ENCODE assay signal across 9 mouse cellular contexts in the genomic region with DNA sequence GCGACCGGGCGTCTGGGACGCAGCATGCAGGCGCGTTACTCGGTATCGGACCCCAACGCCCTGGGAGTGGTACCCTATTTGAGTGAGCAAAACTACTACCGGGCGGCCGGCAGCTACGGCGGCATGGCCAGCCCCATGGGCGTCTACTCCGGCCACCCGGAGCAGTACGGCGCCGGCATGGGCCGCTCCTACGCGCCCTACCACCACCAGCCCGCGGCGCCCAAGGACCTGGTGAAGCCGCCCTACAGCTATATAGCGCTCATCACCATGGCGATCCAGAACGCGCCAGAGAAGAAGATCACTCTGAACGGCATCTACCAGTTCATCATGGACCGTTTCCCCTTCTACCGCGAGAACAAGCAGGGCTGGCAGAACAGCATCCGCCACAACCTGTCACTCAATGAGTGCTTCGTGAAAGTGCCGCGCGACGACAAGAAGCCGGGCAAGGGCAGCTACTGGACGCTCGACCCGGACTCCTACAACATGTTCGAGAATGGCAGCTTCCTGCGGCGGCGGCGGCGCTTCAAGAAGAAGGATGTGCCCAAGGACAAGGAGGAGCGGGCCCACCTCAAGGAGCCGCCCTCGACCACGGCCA. TPM values are rescaled to one million over a fixed set of nuclear protein-coding genes. Genes with fewer than 3 reads are reported as not detected.
A peak's percentile ranks its signal among the peaks of the same experiment; 100 is the strongest.
DNase-seq lines count a peak whose midpoint lies in the region; ATAC-seq and TF ChIP-seq lines count a peak whose summit lies in the region.
"Had no signal": no experiment of that assay in that cellular context is flagged by ENCODE, and none has a peak within 500 bp of the region (broad histone marks: within the 10 kb centered on the region; RNA-seq: fewer than 3 reads in every experiment).

No protein-coding gene starts in this region.

- H3K4me1 ChIP-seq in heart, adult 2 months (ENCODE audit: control insufficient read depth, insufficient read depth, low read length): no peaks in the 10 kb centered on the region; the same call in 1 of the 2 replicates
- H3K4me1 ChIP-seq in heart, embryonic 16.5 days (ENCODE audit: control insufficient read depth, insufficient read depth, low read length): peaks cover 2% of the 10 kb centered on the region; the same call in 1 of the 2 replicates
- H3K4me1 ChIP-seq in liver, embryonic 12.5 days: peaks cover 10% of the 10 kb centered on the region

- H3K27ac ChIP-seq in heart, adult 2 months: peak overlapping the region; percentile 83
- peak overlapping the region; percentile 88 for H3K27ac ChIP-seq in heart, embryonic 16.5 days (ENCODE audit: low read length)
- H3K27ac ChIP-seq in liver, embryonic 12.5 days: peak overlapping the region; percentile 8; the same call in 1 of the 2 replicates
- H3K27ac ChIP-seq: macrophage had no signal

- no peak for TF ChIP-seq POLR2A in heart, adult 2 months (IDR thresholded peaks at IDR 0.05; ENCODE audit: insufficient read depth, low read depth, low read length)

- intact Hi-C loops in heart, adult 2 months (cut with DNase I): no loop called here

- H3K79me2 ChIP-seq in heart, adult 2 months (replicated peaks; ENCODE audit: control insufficient read depth, insufficient read depth, low read length): no peaks in the 10 kb centered on the region

- no peak for TF ChIP-seq CTCF in heart, adult 2 months (IDR thresholded peaks at IDR 0.05)

- H3K4me2 ChIP-seq in heart, embryonic 16.5 days (ENCODE audit: low read depth, low read length): peak overlapping the region; percentile 82
- H3K4me2 ChIP-seq in liver, embryonic 12.5 days: peak overlapping the region; percentile 71

- H3K9ac ChIP-seq in heart, adult 2 months (ENCODE audit: low read depth, low read length): peak overlapping the region; percentile 83
- peak overlapping the region; percentile 78 for H3K9ac ChIP-seq in heart, embryonic 16.5 days (ENCODE audit: low read length)
- H3K9ac ChIP-seq in liver, embryonic 12.5 days: peak overlapping the region; percentile 48

- H3K4me3 ChIP-seq in heart, adult 2 months: peak overlapping the region; percentile 77
- H3K4me3 ChIP-seq in heart, embryonic 16.5 days (ENCODE audit: low read length): peak overlapping the region; percentile 66
- peak overlapping the region; percentile 54 for H3K4me3 ChIP-seq in liver, embryonic 12.5 days

- WGBS in heart, adult 2 months: 3% methylated on average over 55 of the region's 55 CpGs
- WGBS in heart, embryonic 16.5 days: 1% methylated on average over 55 of the region's 55 CpGs
- WGBS in liver, embryonic 12.5 days (ENCODE audit: insufficient replicate concordance): under 1% methylated on average over 55 of the region's 55 CpGs

- TF ChIP-seq EP300 in heart, adult 2 months (IDR thresholded peaks at IDR 0.05; ENCODE audit: insufficient read depth, low read depth, low read length): no peak

- no peaks in the 10 kb centered on the region for H3K36me3 ChIP-seq in heart, adult 2 months (ENCODE audit: control insufficient read depth, insufficient read depth, low read length)
- no peaks in the 10 kb centered on the region for H3K36me3 ChIP-seq in heart, embryonic 16.5 days (ENCODE audit: control insufficient read depth, insufficient read depth)
- H3K36me3 ChIP-seq in liver, embryonic 12.5 days: no peaks in the 10 kb centered on the region

- H3K27me3 ChIP-seq in heart, adult 2 months (ENCODE audit: control insufficient read depth, insufficient read depth, low read length): peaks cover 20% of the 10 kb centered on the region
- peaks cover 78% of the 10 kb centered on the region for H3K27me3 ChIP-seq in heart, embryonic 16.5 days (ENCODE audit: control insufficient read depth, insufficient read depth, low read length)
- H3K27me3 ChIP-seq in liver, embryonic 12.5 days (replicated peaks): peaks cover 99% of the 10 kb centered on the region

- H3K9me3 ChIP-seq in heart, embryonic 16.5 days (replicated peaks; ENCODE audit: control insufficient read depth, low read length): peaks cover 5% of the 10 kb centered on the region
- H3K9me3 ChIP-seq in liver, embryonic 12.5 days (replicated peaks): no peaks in the 10 kb centered on the region

- DNase-seq in heart, adult 2 months: peak in 1 of 2 experiments; percentile 56
- DNase-seq in heart, adult 11 months: no peak
- peak; percentile 77 for DNase-seq in ZHBTc4 (ENCODE audit: low read depth, low spot score)
- DNase-seq in cerebellum, postnatal 4 days (ENCODE audit: low spot score in 2 of 2): no peak
- no peak for DNase-seq in right cerebral cortex, postnatal 4 days
- no peak for DNase-seq in thymus, postnatal 14 days

- no peak; the same call in 1 of the 2 replicates for ATAC-seq in heart, embryonic 16.5 days (replicated peaks; ENCODE audit: extremely low read depth, insufficient read depth, low FRiP score)
- no peak for ATAC-seq in liver, embryonic 12.5 days

RNA-seq across cellular contexts. Expression of gene Foxc2, which starts 0.7 kb away (rescaled TPM):
- total RNA-seq in heart, adult 2 months (2021): 1 to 10 TPM; 2.0 to 2.2 TPM
- polyA plus RNA-seq in heart, adult 2 months (2012; rRNA removed): 0.97 and 2.0 TPM in 2 replicates
- 3.5 and 4.4 TPM in 2 replicates for polyA plus RNA-seq in heart, embryonic 16.5 days (2015; fragmentation: Nextera tagmentation; extraction: Ambion mirVana)
- polyA plus RNA-seq in liver, embryonic 12.5 days (2016; fragmentation: Nextera tagmentation; extraction: Ambion mirVana): 0.94 and 1.2 TPM in 2 replicates
- polyA plus RNA-seq: macrophage had no signal

RNA-seq across cellular contexts. Expression of gene Mthfsd, which starts 8.5 kb away (rescaled TPM):
- total RNA-seq in heart, adult 2 months (2021): 10 to 100 TPM; 12.8 to 13.5 TPM
- 26.4 and 27.7 TPM in 2 replicates for polyA plus RNA-seq in heart, adult 2 months (2012; rRNA removed)
- polyA plus RNA-seq in heart, embryonic 16.5 days (2015; fragmentation: Nextera tagmentation; extraction: Ambion mirVana): 32.1 and 32.3 TPM in 2 replicates
- 30.5 and 32.4 TPM in 2 replicates for polyA plus RNA-seq in liver, embryonic 12.5 days (2016; fragmentation: Nextera tagmentation; extraction: Ambion mirVana)

RNA-seq across cellular contexts. Expression of gene Foxl1, which starts 11.1 kb away (rescaled TPM):
- total RNA-seq in heart, adult 2 months (2021): under 1 TPM; 0.07 to 0.08 TPM
- polyA plus RNA-seq in heart, adult 2 months (2012; rRNA removed): 0.08 and 0.09 TPM in 2 replicates
- 0.49 and 0.62 TPM in 2 replicates for polyA plus RNA-seq in heart, embryonic 16.5 days (2015; fragmentation: Nextera tagmentation; extraction: Ambion mirVana)
- polyA plus RNA-seq in liver, embryonic 12.5 days (2016; fragmentation: Nextera tagmentation; extraction: Ambion mirVana): 0.35 and 0.41 TPM in 2 replicates
- polyA plus RNA-seq: macrophage had no signal

RNA-seq across cellular contexts. Expression of gene Foxf1, which starts 32.5 kb away (rescaled TPM):
- under 1 TPM; 0.13 to 0.43 TPM for total RNA-seq in heart, adult 2 months (2021)
- 0.44 and 1.2 TPM in 2 replicates for polyA plus RNA-seq in heart, adult 2 months (2012; rRNA removed)
- polyA plus RNA-seq in heart, embryonic 16.5 days (2015; fragmentation: Nextera tagmentation; extraction: Ambion mirVana): 1.9 and 8.9 TPM in 2 replicates
- polyA plus RNA-seq in liver, embryonic 12.5 days (2016; fragmentation: Nextera tagmentation; extraction: Ambion mirVana): 14.9 and 16.9 TPM in 2 replicates

Comparison
In these comparisons a context has a peak if more than half of its experiments do, and no peak if none do; other contexts are left out.
1. H3K27ac ChIP-seq: peak in every context shown above with its lines; median percentile 88 in heart, embryonic 16.5 days; 83 in heart, adult 2 months; 8 in liver, embryonic 12.5 days.